Mouse (Mus musculus): ENCODE data around the gene Tifab. TPM values are rescaled to one million over a fixed set of nuclear protein-coding genes. Genes with fewer than 3 reads are reported as not detected.
A peak's percentile ranks its signal among the peaks of the same experiment; 100 is the strongest.

Gene Tifab
- polyA plus RNA-seq, 1 experiment, result 20.8 TPM

DNA sequence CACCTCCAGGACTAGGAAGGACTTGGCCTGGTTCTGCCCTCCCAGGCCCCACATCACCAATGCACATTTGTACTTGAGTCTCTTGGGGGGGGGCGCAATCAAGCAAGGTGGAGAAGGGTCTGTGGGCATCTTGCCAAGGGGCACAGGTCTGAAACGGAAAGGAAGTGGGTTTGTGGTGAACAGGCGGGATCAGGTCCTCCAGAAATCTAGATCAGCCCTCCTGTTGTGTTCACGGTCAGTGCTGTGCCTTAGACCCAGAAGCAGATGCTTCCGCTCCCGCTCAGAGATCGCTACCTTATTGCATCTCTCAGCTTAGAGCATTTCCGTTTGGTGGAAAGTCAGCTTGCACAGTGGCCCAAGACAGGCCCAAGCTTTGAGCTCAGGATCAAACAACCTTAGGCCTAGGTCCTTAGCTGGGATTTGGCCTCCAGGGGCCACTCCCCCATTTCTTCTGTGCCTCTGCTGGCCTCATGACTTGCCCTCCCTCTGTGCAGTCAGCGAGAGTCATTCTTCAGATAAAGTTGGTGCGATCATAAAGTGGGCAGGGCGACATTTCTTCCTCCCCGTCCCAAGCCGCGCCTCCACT, 19.6 kb downstream of the Tifab start:
- peak in 1 of 2 experiments; percentile 56 for DNase-seq (ENCODE audit: low read depth in 1 of 2, low spot score in 2 of 2)
- Histone ChIP-seq H3K4me3 (ENCODE audit: extremely low read depth, insufficient read depth, insufficient read length) (no peak overlapping the region), H3K27me3 (ENCODE audit: control insufficient read depth, insufficient read depth, low read length) (no peaks in the 10 kb centered on the region), H3K4me1 (ENCODE audit: control insufficient read depth, insufficient read depth, insufficient read length) (peaks cover 20% of the 10 kb centered on the region; the same call in 1 of the 2 replicates), H3K36me3 (ENCODE audit: control insufficient read depth, insufficient read depth, low read length) (no peaks in the 10 kb centered on the region), H3K27ac (ENCODE audit: insufficient read depth, low read length) (peak overlapping the region; percentile 21)
- WGBS, result 7% methylated on average over 14 of the region's 14 CpGs
- TF ChIP-seq POLR2A (IDR thresholded peaks at IDR 0.05; ENCODE audit: low read depth, low read length) (no peak), CTCF (IDR thresholded peaks at IDR 0.05; ENCODE audit: extremely low read depth, insufficient read depth, insufficient read length, insufficient replicate concordance) (no peak)

DNA sequence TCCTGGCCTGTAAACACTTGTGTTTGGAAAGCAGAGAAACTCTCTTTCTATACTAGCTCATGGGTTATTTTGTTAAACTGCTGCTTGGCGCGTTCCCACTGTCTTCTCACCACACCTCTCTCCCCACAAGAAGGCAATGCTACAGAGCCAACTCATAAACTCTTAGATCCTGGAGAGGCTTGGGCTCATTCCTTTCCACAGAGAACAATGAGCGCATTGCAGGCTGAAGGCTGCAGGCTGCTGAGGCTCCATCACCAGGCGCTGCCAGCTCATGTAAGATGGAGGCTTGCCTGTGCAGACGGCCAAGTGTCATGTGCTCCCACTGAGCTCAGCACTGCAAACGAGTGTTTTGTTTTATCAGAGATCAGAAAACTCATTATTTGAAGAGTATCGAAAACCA, 23.0 kb downstream of the Tifab start:
- TF ChIP-seq POLR2A (IDR thresholded peaks at IDR 0.05; ENCODE audit: low read depth, low read length), result no peak
- TF ChIP-seq CTCF (IDR thresholded peaks at IDR 0.05; ENCODE audit: extremely low read depth, insufficient read depth, insufficient read length, insufficient replicate concordance), result no peak
- no peaks in the 10 kb centered on the region for H3K36me3 ChIP-seq (ENCODE audit: control insufficient read depth, insufficient read depth, low read length)
- peaks cover 9% of the 10 kb centered on the region; the same call in 1 of the 2 replicates for H3K4me1 ChIP-seq (ENCODE audit: control insufficient read depth, insufficient read depth, insufficient read length)
- H3K27ac ChIP-seq (ENCODE audit: insufficient read depth, low read length), result no peak overlapping the region
- 80% methylated on average over 7 of the region's 7 CpGs for WGBS
- H3K27me3 ChIP-seq (ENCODE audit: control insufficient read depth, insufficient read depth, low read length), result no peaks in the 10 kb centered on the region
- no peak for DNase-seq (ENCODE audit: low read depth in 1 of 2, low spot score in 2 of 2)
- H3K4me3 ChIP-seq (ENCODE audit: extremely low read depth, insufficient read depth, insufficient read length), result no peak overlapping the region

DNA sequence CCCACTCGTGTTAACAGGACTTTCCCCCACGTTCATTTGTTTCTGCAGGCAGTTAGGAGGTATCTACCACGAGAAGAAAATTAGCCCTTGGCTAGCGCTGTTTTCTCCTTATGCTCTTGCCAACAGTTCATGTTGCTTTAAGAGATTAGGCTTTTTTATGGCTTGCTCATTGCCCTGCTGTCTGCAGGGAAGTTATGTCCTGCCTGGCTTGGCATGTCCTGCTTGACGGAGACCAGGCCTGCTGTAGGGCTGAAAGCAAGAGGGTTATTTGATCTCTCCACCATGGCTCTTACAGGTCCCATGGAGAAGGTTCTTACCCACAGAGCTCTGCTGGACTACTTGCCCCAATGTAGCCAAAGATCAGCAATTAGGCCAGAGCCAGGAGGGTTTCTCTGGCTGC, 23.6 kb downstream of the Tifab start:
- H3K36me3 ChIP-seq (ENCODE audit: control insufficient read depth, insufficient read depth, low read length), result no peaks in the 10 kb centered on the region
- no peaks in the 10 kb centered on the region for H3K27me3 ChIP-seq (ENCODE audit: control insufficient read depth, insufficient read depth, low read length)
- DNase-seq (ENCODE audit: low read depth in 1 of 2, low spot score in 2 of 2), result no peak
- no peak overlapping the region for H3K4me3 ChIP-seq (ENCODE audit: extremely low read depth, insufficient read depth, insufficient read length)
- no peak for TF ChIP-seq POLR2A (IDR thresholded peaks at IDR 0.05; ENCODE audit: low read depth, low read length)
- TF ChIP-seq CTCF (IDR thresholded peaks at IDR 0.05; ENCODE audit: extremely low read depth, insufficient read depth, insufficient read length, insufficient replicate concordance), result no peak
- no peak overlapping the region for H3K27ac ChIP-seq (ENCODE audit: insufficient read depth, low read length)
- peaks cover 9% of the 10 kb centered on the region; the same call in 1 of the 2 replicates for H3K4me1 ChIP-seq (ENCODE audit: control insufficient read depth, insufficient read depth, insufficient read length)
- WGBS, result 59% methylated on average over 5 of the region's 5 CpGs

DNA sequence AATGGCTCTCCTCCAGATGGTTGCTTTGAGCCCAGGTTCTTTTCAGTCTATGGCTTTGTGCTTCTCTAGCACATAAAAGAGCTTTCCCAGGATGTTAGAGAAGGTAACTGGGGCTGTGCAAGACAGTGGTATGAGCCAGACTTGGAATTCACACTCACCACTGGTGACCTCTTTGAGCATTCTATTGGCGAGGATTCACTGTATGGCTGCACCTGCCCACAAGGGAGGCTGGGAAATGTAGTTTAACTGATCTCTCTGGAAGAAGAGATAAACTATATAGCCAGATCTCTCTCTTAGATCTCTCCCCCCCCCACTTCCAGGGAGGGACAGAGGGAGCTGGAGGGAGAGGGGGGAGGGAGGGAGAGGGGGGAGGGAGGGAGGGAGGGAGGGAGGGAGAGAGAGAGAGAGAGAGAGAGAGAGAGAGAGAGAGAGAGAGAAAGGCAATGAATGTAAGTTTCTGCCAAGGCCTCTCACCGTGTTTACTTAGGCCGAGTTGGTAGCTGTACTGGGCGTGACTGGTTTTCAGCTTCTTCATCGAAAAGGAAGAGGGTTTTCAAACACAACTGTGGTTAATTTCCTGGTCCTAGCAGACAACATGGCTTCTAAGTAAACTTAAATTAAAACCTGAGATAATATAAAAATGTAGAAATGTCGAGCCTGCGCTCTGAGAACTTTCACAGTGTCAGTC, 25.8 kb downstream of the Tifab start:
- TF ChIP-seq POLR2A (IDR thresholded peaks at IDR 0.05; ENCODE audit: low read depth, low read length), result no peak
- TF ChIP-seq CTCF (IDR thresholded peaks at IDR 0.05; ENCODE audit: extremely low read depth, insufficient read depth, insufficient read length, insufficient replicate concordance), result no peak
- 25% methylated on average over 7 of the region's 7 CpGs for WGBS
- Histone ChIP-seq H3K4me3 (ENCODE audit: extremely low read depth, insufficient read depth, insufficient read length) (no peak overlapping the region), H3K27ac (ENCODE audit: insufficient read depth, low read length) (peak overlapping the region; percentile 42; the same call in 1 of the 2 replicates), H3K36me3 (ENCODE audit: control insufficient read depth, insufficient read depth, low read length) (no peaks in the 10 kb centered on the region), H3K27me3 (ENCODE audit: control insufficient read depth, insufficient read depth, low read length) (no peaks in the 10 kb centered on the region), H3K4me1 (ENCODE audit: control insufficient read depth, insufficient read depth, insufficient read length) (no peaks in the 10 kb centered on the region)
- no peak for DNase-seq (ENCODE audit: low read depth in 1 of 2, low spot score in 2 of 2)

DNA sequence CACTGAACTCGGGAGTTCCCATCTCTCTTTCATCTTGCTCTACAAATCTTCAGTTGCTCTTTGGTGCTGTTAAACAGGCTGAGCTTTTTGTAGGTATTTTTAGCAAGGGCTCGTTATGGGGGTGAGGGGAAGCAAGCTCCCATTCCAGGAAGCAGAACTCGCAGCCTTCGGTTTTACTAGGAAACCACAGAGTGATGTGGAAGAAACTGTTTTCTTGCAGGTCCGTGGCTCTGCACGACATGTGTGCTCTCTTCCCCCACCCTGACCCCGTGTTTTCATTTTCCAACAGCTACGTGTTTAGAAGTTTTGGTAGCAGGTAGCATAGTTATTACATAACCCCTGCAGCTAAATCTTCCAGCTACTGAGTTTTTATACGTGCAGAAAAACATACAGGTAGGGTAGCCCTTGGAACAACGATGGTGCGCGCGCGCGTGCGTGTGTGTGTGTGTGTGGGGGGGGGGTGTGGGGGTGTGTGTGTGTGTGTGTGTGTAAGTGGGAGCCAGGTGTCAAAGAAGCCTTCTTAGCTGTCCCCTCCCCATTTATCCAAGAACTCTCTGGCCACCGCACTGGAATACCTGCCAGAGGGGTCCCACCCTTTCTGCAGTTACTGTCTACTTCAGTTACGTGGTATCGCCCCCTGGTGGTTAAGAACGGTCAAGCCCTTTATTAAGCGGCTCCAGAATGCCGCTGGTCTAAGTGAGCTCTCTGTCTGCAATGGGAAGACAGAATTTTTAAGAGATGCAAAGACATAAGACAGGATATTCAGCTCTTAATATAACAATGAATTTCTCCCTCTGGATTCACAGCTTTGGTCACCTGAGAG, 27.1 kb downstream of the Tifab start:
- Histone ChIP-seq H3K36me3 (ENCODE audit: control insufficient read depth, insufficient read depth, low read length) (no peaks in the 10 kb centered on the region), H3K27ac (ENCODE audit: insufficient read depth, low read length) (0 out of 2 replicates have a peak overlapping the region, but pooled peaks have one; percentile 54), H3K27me3 (ENCODE audit: control insufficient read depth, insufficient read depth, low read length) (no peaks in the 10 kb centered on the region), H3K4me3 (ENCODE audit: extremely low read depth, insufficient read depth, insufficient read length) (peak overlapping the region; percentile 44), H3K4me1 (ENCODE audit: control insufficient read depth, insufficient read depth, insufficient read length) (no peaks in the 10 kb centered on the region)
- TF ChIP-seq CTCF (IDR thresholded peaks at IDR 0.05; ENCODE audit: extremely low read depth, insufficient read depth, insufficient read length, insufficient replicate concordance) (peak; percentile 53; the same call in 1 of the 2 replicates), POLR2A (IDR thresholded peaks at IDR 0.05; ENCODE audit: low read depth, low read length) (no peak)
- peak; percentile 61 to 65 for DNase-seq (ENCODE audit: low read depth in 1 of 2, low spot score in 2 of 2)
- 1% methylated on average over 22 of the region's 22 CpGs for WGBS

DNA sequence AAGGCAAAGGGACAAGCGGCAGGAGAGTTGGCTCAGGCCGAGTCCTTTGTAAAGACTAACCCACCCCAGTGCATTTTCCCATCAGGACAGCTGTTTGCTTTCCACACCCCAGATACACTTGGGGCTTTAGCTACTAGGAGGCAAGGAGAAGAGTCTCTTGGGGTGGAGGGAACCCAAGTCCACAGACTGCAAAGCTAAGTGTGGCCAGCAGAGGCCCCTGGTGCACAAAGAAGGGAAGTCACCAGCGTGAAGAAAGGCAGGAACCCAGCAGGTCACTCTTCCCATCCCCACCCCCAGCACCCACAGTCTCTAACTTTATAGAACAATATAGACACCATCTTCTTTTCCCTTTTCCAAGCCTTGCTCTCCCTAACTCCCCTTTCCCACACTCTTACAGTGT, 33.2 kb downstream of the Tifab start:
- no peak overlapping the region for H3K4me3 ChIP-seq (ENCODE audit: extremely low read depth, insufficient read depth, insufficient read length)
- 18% methylated on average over 3 of the region's 3 CpGs for WGBS
- no peaks in the 10 kb centered on the region for H3K27me3 ChIP-seq (ENCODE audit: control insufficient read depth, insufficient read depth, low read length)
- DNase-seq (ENCODE audit: low read depth in 1 of 2, low spot score in 2 of 2), result peak in 1 of 2 experiments; percentile 70
- no peak overlapping the region for H3K27ac ChIP-seq (ENCODE audit: insufficient read depth, low read length)
- TF ChIP-seq CTCF (IDR thresholded peaks at IDR 0.05; ENCODE audit: extremely low read depth, insufficient read depth, insufficient read length, insufficient replicate concordance) (peak; percentile 57; the same call in 1 of the 2 replicates), POLR2A (IDR thresholded peaks at IDR 0.05; ENCODE audit: low read depth, low read length) (no peak)
- peaks cover 2% of the 10 kb centered on the region; the same call in 1 of the 2 replicates for H3K4me1 ChIP-seq (ENCODE audit: control insufficient read depth, insufficient read depth, insufficient read length)
- no peaks in the 10 kb centered on the region for H3K36me3 ChIP-seq (ENCODE audit: control insufficient read depth, insufficient read depth, low read length)

All from spleen, adult 2 months (tissue).